Mouse (Mus musculus) heart, embryonic 14.5 days (tissue): ENCODE measurements at regions not wholly inside any gene's neighbourhood (a gene's known extent, or its start where the extent isn't known, plus 50 kb on each side); places are given as distances from the start of the nearest gene placed in this dataset. TPM values are rescaled to one million over a fixed set of nuclear protein-coding genes. Genes with fewer than 3 reads are reported as not detected.

ENCODE experiments used
- ATAC-seq: fragments of 200-750 bp; cut with Nextera tagmentation; 2 replicates; pipeline ENCODE4 v1.8.0; 2017; ENCODE audit warnings: low read depth, moderate TSS enrichment; ENCODE audit not compliant: insufficient number of reproducible peaks, insufficient read depth, low FRiP score
- H3K27ac ChIP-seq, 2 experiments: fragments of 200-500 bp in 1 of 2; fragments of 300-500 bp in 1 of 2; sonication (generic) in 1 of 2; replicated peaks in 1 of 2; 2 replicates each; pipeline ENCODE4 v1.5.1; 2012 to 2014; ENCODE audit warnings: low read depth in 2 of 2, low read length in 2 of 2, control low read depth in 1 of 2, mild to moderate bottlenecking in 1 of 2, mixed read lengths in 1 of 2; ENCODE audit not compliant: control insufficient read depth in 1 of 2, insufficient read depth in 1 of 2
- H3K27me3 ChIP-seq: fragments of 300-500 bp; sonication (generic); 2 replicates; pipeline ENCODE4 v1.6.1; 2014; ENCODE audit warnings: mild to moderate bottlenecking, low read length, control low read depth; ENCODE audit not compliant: control insufficient read depth, insufficient read depth
- H3K36me3 ChIP-seq: fragments of 300-500 bp; sonication (generic); 2 replicates; pipeline ENCODE4 v1.6.1; 2014; ENCODE audit warnings: mild to moderate bottlenecking, control low read depth, low read length, mixed read lengths; ENCODE audit not compliant: control insufficient read depth, insufficient read depth
- H3K4me1 ChIP-seq, 2 experiments: fragments of 200-500 bp in 1 of 2; fragments of 300-500 bp in 1 of 2; sonication (generic) in 1 of 2; 2 replicates each; pipeline ENCODE4 v1.6.1; 2012 to 2014; ENCODE audit warnings: low read length in 2 of 2, control low read depth in 1 of 2, mixed read lengths in 1 of 2; ENCODE audit not compliant: control insufficient read depth in 2 of 2, insufficient read depth in 2 of 2
- H3K4me2 ChIP-seq: fragments of 300-500 bp; sonication (generic); 2 replicates; pipeline ENCODE4 v1.6.1; 2014; ENCODE audit warnings: mild to moderate bottlenecking, low read length
- H3K4me3 ChIP-seq, 2 experiments: fragments of 200-500 bp in 1 of 2; fragments of 300-500 bp in 1 of 2; sonication (generic) in 1 of 2; 2 replicates each; pipeline ENCODE4 v1.5.1; 2012 to 2014; ENCODE audit warnings: low read length in 2 of 2, mild to moderate bottlenecking in 2 of 2, control low read depth in 1 of 2, low read depth in 1 of 2, moderate library complexity in 1 of 2; ENCODE audit not compliant: control insufficient read depth in 1 of 2, insufficient read depth in 1 of 2
- H3K9ac ChIP-seq: fragments of 300-500 bp; sonication (generic); 2 replicates; pipeline ENCODE4 v1.6.1; 2014; ENCODE audit warnings: mild to moderate bottlenecking, low read length
- H3K9me3 ChIP-seq: fragments of 300-500 bp; sonication (generic); 2 replicates; pipeline ENCODE4 v1.6.1; 2016; ENCODE audit warnings: low read length, control low read depth; ENCODE audit not compliant: control insufficient read depth
- WGBS: fragments of 180-500 bp; shearing (Covaris S2); extraction: QIAGEN DNeasy Blood & Tissue Kit; methylation state at CpG from one replicate; pipeline ENCODE4 v1.1.7; 2014; 5-methylcytosine and 5-hydroxymethylcytosine counted together
- microRNA-seq: library from miRNA; unstranded; fragments of <30 nt; microRNA quantifications from one replicate; pipeline ENCODE4, GENCODE M21; 2016

GRCm38 (mm10) chr14:100336926-100337325 is 52.4 kb upstream of the Klf12 start:
- ATAC-seq = no peak
- H3K4me3 ChIP-seq = no peak overlapping the region
- H3K36me3 ChIP-seq = no peaks in the 10 kb centered on the region
- H3K4me2 ChIP-seq = no peak overlapping the region
- H3K27ac ChIP-seq = no peak overlapping the region
- no peaks in the 10 kb centered on the region for H3K27me3 ChIP-seq
- 85% methylated on average over 4 of the region's 4 CpGs for WGBS
- H3K4me1 ChIP-seq = no peaks in the 10 kb centered on the region
- H3K9ac ChIP-seq = no peak overlapping the region
- no peaks in the 10 kb centered on the region for H3K9me3 ChIP-seq

Small RNA genes lying in the stretch of these regions (microRNA-seq; reads per million reads assigned to microRNA genes)
- gene Gm22401 = not detected
